Mouse (Mus musculus) brain, embryonic 14.5 days (tissue): Measurements from ENCODE around the gene Hp. TPM values are rescaled to one million over a fixed set of nuclear protein-coding genes. Genes with fewer than 3 reads are reported as not detected.

Experiments
- DNase-seq: peaks from one replicate; pipeline ENCODE4 v3.0.0-alpha.2; 2011; ENCODE audit warnings: low read depth
- CTCF ChIP-seq: fragments of 200-500 bp; IDR thresholded peaks from 2 replicates; pipeline ENCODE4 v1.5.1; 2012; ENCODE audit warnings: inconsistent platforms, mild to moderate bottlenecking, moderate library complexity, borderline replicate concordance; ENCODE audit not compliant: insufficient read depth, insufficient read length; ENCODE audit errors: extremely low read depth
- POLR2A ChIP-seq: fragments of 200-500 bp; IDR thresholded peaks from 2 replicates; pipeline ENCODE4 v1.6.1; 2012; ENCODE audit warnings: mild to moderate bottlenecking, inconsistent platforms, borderline replicate concordance; ENCODE audit not compliant: poor library complexity, insufficient read depth, insufficient read length, severe bottlenecking; ENCODE audit errors: extremely low read depth
- polyA plus RNA-seq: library from polyadenylated mRNA; depleted of rRNA; stranded (reverse); fragments of >200 nt; gene quantifications from 2 replicates; pipeline ENCODE4 v1.2.3, GENCODE M21; 2012; rRNA removed

Gene Hp
- polyA plus RNA-seq, 1 experiment, result 0.63 TPM

DNA sequence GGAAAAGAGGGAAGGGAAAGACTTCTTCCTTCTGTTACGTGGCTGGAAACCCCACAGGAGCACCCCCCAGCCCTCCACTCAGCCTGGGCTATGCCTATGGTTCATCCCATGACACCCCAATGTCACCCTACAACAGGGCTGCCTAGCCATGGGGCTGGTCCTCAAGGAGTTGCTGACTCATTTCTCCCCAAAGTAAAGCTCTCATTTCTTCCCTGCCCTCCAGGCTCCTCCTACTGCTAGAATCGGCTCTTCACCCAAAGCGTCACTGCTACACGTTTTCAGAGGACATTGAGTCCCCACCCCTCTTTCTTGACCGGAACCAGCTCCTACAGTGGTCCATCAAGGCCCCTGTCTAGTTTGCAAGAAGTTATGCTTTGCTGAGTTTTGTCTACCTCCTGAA is 36.8 kb downstream of the Hp start:
- TF ChIP-seq POLR2A, result no peak
- TF ChIP-seq CTCF, result no peak
- DNase-seq, result no peak

DNA sequence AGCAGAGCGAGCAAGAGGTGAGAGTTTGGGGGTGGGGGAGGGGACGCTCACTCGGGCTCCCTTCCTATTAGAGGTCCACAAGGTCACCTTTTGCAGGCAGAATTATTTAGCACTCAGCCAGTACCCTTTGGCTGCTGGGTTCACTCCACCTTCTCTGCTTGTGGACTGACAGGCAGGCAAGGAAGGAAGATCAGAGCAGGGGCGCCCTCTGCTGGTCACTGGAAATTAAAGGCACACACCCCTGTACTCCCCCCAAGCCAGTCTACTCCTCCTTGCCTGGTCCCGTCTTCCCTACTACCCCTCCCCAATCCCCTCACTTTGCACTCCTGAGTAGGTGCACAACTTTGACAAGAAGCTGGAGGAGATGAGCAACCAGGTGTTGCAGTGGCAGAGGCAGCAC is 42.3 kb downstream of the Hp start:
- TF ChIP-seq CTCF, result peak; percentile 88
- TF ChIP-seq POLR2A, result no peak
- DNase-seq, result peak; percentile 89

DNA sequence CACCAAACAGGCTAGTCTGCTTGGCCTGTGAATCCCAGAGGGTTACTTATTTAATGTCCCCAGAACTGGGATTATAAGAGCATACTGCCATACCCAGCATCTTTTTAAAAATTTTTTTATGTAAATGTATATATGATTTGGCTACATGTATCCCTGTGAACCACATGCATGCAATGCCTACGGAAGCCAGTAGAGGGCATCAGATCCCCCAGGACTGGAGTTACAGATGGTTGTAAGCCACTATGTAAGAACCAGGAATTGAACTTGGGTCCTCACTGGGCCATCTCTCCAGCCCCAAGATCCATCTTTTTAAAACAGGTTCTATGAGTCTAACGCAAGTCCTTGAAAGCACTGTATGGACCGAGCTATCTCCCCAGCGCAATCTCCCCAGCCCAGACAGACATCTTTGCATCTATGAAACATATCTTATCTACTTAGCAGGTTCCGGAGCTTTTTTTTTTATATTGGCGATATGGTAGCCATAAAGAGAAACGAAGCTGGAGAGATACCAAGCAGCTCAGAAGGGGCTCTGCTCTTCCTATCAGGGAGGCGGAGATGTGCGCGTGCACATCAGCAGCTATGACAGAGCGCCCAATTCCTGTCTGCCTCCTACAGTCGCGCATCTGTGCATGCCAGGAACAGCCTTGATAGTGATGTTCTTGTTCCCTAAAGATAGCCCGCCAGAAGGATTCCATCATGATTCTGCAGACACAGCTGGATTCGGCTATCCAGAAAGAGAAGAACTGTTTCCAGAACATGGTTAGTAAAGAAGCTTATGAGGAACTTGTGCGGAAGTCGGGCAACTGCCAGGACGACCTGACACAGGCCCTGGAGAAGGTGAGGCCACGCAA is 43.6 kb downstream of the Hp start:
- DNase-seq, result peak; percentile 50
- peak; percentile 61; the same call in 1 of the 2 replicates for TF ChIP-seq CTCF
- no peak for TF ChIP-seq POLR2A

Other genes starting within 250 kb of the Hp start
- gene Pmfbp1, start 85.1 kb downstream of the Hp start, polyA plus RNA-seq, result 0.88 and 3.6 TPM in 2 replicates
- gene Dhx38, start 13.3 kb downstream of the Hp start, polyA plus RNA-seq, result 19.5 and 25.3 TPM in 2 replicates
- gene Txnl4b, start 13.3 kb downstream of the Hp start, polyA plus RNA-seq, result 3.8 and 7.4 TPM in 2 replicates
- gene Dhodh, start 29.5 kb upstream of the Hp start, polyA plus RNA-seq, result 25.0 and 31.8 TPM in 2 replicates
- 0.05 TPM in 1 of 2 replicates, not detected in the other for gene Pkd1l3, start 35.3 kb upstream of the Hp start, polyA plus RNA-seq
- 141 and 158 TPM in 2 replicates for gene Ist1, start 114.1 kb upstream of the Hp start, polyA plus RNA-seq
- 94.8 and 107 TPM in 2 replicates for gene Zfp821, start 126.4 kb upstream of the Hp start, polyA plus RNA-seq
- 10.8 and 11.9 TPM in 2 replicates for gene Atxn1l, start 158.6 kb upstream of the Hp start, polyA plus RNA-seq
- 81.8 and 100 TPM in 2 replicates for gene Ap1g1, start 199.4 kb upstream of the Hp start, polyA plus RNA-seq